Mouse (Mus musculus): Measurements from ENCODE around the gene Tdrkh.
A peak's percentile ranks its signal among the peaks of the same experiment; 100 is the strongest.

Tdrkh gene

DNA sequence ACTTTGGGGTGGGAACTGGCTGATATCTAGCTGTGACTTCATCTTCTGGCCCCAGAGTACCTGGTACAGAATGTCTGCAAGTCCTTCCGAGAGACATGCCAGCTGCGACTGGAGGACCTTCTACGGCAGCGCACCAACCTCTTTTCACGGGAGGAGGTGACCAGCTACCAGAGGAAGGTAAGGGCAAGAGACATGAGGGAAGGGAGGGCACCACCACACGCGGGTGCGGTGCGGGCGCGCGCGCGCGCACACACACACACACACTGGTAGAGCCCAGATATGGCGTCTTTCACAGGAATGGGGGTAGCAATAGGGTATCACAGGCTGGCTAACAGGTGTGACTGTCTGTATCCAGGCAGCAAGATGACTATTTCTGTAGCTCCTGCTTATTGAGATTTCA lies 23.7 kb upstream of the Tdrkh start:
- DNase-seq (ENCODE audit: low spot score): no peak

DNA sequence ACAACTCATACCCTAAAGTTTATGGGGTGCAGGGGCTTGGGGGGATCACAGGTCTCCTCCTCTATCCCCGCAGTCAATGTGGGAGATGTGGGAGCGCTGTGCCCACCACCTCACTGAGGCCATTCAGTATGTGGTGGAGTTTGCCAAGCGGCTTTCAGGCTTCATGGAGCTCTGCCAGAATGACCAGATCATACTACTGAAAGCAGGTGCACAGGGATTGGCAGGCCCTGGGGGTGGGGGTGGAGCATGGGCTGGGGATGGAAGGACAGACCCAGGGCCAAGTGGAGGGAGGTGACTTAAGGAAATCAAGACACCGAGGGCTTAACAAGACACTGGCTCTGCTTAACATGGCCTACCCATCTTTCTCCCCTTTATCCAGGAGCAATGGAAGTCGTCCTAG lies 22.1 kb upstream of the Tdrkh start:
- no peak for DNase-seq (ENCODE audit: low spot score)

DNA sequence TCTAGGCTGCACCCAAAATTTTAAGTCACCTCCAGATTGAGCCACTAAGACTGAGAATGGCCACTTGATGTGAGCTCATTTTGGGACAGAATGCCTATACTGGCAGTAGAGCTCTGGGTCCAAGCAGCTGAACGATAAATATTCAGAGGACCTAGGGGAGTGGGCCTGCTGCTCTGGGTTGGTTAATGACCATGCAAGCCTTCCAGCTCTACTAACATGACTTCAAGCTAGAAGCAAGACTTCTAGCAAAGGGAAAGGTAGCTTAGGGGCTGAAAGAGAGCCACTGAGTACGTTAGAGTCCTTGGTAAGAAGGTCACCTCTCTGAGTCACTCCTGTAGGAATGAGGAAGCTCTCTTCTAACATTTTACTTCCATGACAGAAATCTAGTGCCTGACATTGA lies 20.9 kb upstream of the Tdrkh start:
- DNase-seq (ENCODE audit: low spot score): no peak

DNA sequence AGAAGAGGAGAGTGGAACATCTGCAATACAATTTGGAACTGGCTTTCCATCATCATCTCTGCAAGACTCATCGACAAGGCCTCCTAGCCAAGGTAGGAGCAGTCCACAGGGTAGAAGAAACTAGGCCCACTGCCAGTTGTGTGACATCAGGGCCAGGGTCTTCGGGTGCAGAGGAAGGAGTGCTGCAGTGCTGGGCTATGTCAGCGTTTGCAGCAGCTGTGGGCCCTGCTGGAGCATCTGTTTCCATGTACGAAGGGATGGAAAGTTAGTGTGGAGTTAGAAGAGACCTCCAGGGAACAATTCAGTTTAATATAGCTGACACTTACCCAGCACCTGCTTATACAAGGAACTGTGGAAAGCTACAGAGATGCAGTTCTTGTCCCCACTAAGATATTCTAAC lies 20.0 kb upstream of the Tdrkh start:
- no peak for DNase-seq (ENCODE audit: low spot score)

DNA sequence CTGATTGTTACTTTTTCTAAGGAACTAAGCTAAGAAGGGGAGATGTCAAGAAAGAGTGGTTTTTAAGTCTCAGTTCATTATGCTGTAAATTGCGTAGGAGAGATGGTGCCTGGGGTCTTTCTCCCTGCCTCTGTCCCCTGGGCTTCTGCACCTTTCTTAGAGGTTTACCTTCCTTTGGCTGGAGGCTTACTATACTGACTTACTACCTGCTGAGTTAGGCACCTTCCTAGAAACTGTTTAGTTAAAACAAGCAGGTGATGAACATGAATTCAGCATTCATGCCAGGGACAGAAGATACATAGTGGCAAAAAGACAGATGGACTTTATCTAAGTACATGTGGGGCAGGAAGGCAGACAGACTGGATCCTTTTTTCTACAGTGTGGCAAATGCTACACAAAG lies 16.7 kb upstream of the Tdrkh start:
- no peak for DNase-seq (ENCODE audit: low spot score)

DNA sequence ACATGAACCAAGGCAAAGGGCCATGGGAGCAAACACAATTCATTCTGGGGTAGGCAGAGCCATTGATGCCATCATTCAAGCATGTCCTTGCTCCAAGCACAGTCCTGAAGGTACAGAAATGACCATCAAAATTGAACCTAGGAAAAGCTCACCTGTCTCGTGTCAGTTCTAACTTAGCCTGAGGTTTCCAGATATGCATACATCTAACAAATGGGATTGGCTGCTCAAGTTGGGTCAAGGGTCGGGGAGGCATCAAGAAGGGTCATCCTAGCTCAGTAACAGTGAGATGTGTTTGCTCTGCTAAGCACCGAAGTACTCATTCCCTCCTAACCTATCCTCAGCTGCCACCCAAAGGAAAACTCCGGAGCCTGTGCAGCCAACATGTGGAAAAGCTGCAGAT lies 16.2 kb upstream of the Tdrkh start:
- DNase-seq (ENCODE audit: low spot score): no peak

DNA sequence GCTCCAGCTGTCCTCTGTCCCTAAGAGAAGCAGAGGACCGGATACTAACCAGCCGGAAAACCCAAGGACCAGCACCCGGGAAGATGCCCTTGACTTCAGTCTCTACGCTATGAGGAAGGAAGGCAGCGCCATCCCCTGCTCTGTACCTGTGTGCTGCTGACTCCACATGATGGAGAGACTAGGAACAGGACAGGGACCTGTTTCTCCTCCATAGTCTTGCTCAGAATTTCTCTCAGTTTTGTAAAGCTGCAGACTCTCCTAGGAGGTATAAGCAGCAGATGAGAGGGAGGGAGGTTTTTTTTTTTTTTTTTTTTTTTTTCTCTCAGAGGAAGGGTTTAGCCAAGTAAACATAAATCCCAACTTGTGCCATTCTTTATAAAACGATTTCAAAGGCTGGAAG lies 14.9 kb upstream of the Tdrkh start, which contains the start of gene Lingo4:
Lingo4 (plus strand) TSS at position 301 of the 400 bp plus-strand sequence.
- DNase-seq (ENCODE audit: low spot score): no peak

DNA sequence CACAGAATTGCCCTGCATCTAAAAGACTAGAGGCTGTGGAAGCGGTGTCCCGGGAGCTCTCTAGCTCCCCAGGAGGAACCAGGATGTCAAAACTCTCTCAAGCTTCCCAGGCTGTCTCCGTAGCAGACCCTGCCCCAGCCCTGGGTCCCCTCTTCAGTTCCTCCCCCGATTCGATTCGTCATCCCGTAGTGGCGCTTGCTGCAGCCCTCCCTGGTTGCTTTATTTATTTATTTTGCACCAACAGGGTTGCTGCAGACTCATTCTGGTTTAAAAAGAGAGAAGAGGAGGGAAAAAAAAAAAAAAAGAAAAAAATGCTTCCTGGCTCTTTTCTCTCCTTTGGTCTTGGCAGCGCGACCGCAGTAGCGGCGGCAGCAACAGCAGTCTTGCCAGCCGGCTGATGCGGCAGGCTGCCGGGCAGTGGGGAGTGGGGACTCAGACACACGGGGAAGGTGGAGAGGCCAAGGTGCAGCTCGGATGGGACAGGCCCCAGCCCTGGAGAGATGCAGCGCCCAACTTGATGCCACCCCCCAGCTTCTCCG lies 14.1 kb upstream of the Tdrkh start:
- DNase-seq (ENCODE audit: low spot score): no peak

DNA sequence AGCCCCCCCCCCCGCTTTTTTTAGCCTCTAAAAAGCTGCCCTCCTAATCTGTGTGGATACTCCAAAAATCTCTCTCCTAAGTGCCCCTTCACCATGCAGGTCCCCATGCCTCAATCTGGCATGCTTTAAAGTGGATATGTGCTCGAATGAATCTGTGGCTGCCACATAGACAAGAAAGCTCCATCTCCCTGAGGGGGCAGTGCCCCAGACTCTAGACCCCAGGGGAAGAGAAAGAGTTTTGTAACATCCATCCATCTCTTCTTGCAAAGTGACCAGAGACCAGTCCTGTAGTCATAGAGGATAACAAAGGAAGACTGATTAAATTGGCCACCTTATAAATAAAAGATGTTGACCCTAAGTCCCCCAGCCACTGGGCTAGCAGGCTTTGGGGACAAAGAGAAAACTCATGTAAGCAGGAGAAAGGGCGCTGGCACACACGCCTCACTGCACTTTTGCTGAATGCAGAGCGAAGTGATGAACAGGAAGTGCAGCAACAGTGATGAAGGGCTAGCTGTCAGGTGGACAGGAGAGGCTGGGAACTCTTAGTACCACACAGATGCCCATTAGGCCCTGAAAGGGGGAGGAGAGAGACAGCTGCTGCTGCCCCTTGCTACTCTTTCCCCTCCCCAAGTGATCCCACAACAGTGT lies 13.3 kb upstream of the Tdrkh start:
- no peak for DNase-seq (ENCODE audit: low spot score)

DNA sequence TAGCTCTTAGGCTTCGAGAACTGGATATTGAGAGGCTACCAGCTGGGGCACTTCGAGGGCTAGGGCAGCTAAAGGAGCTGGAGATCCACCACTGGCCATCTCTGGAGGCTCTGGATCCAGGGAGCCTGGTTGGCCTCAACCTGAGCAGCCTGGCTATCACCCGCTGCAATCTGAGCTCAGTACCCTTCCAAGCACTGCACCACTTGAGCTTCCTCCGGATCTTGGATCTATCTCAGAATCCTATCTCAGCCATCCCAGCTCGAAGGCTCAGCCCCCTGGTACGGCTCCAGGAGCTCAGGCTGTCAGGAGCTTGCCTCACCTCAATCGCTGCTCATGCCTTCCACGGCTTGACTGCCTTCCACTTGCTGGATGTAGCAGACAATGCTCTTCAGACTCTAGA lies 10.6 kb upstream of the Tdrkh start:
- DNase-seq (ENCODE audit: low spot score): no peak

DNA sequence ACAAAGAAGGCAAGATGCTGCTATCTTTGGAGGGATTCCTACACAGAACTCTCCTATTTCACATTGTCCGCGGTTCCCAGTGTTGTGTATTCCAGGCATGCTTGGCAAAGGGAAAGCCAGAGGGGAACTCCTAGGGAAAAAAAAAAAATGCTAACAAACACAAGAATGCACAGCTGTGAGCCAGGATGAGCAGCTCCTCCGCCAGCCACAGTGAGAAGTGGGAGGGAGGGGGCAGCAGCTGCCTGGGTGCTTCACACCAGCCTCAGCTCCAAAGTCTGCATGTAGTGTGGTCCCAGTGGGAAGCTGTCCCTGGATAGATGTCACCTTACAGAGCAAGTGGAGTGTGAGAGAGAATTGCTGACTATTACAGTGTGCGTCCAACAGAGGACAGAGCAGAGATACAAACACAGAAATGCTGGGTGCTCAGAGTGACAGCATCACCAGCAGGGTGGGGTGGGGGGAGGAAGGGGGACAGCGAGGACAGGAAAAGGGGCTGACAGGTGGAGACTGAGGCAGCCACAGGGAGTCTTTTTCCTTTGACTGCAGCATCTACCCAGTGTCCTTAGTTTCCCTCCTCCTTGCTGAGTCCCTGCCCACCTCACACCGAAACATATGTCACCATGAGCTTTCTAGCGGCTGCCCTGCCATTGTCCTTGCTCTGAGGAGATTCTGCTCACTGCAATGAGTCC lies 8.6 kb upstream of the Tdrkh start:
- DNase-seq (ENCODE audit: low spot score): no peak

DNA sequence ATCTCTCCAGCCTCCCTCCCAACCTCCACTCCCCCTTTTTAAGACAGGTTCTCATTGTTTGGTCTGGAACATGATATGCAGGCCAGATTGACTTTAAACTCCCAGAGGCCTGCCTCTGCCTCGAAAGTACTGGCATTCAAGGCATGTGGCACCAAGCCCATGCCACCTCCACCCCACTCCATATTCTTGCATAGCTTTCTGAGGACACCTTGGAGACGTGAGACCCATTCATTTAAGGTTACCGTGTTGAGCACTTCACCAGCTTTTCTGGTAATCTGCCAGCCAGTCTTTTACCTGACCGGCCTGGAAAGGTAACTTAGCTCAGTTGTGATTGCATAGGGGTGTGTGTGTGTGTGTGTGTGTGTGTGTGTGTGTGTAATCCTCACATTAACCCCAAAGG lies 7.5 kb upstream of the Tdrkh start:
- no peak for DNase-seq (ENCODE audit: low spot score)

DNA sequence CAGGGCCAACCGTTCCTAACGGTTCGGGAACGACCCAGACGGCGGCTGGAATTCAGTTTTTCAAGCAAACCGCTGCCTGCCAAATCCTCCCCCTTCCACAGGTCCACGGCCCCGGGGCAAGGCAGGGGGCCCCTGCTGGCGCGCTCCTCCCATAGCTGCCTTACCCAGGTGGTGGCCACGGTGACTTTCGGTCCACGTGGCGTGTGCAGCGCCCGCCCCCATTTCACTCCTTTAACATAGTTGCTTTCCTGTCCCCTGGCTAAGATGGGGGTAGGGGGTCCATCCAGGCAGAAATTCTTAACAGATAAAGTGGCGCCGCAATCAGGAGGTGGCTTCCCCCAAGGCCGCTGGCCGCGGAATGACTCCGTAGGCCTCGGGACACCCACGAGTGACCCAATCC lies 543 bp upstream of the Tdrkh start:
- no peak for DNase-seq (ENCODE audit: low spot score)

DNA sequence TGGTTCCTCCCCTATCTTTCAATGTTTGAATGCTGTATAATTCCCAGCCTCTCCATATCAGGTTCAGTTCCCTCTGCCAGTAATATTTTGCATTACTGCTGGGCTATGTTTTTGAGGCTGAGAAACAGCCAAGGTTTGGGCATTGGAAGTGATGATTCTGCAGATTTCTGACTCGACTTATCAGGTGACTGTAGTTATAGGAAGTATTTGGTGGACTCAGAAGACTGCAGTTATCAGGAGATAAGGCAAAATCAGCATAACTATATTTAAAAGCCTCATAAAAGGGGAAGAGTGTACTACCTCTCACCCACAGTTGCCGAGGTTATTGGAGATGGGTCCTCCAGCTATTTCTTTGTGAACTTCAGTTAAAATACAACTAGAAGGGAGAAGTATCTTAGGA lies 17.9 kb downstream of the Tdrkh start:
- no peak for DNase-seq (ENCODE audit: low spot score)

DNA sequence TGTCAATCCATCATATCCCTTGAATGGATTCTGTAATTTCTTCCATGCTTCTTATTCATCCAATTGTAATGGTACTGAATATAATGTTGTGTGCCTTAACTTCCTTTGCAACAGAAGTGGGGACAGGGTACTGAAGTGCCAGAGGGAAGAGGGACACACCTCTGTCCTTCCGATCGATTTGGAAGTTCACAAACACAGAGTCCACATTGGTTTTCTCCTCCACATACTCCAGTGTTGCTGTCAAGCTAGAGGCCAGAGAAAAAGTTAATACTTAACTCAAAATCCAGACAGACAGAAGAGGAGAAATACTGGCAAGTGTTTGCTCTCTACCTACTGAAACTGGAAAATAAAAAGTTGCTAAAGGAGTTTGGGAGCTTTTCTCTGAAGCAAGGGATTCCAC lies 21.2 kb downstream of the Tdrkh start:
- DNase-seq (ENCODE audit: low spot score): no peak

DNA sequence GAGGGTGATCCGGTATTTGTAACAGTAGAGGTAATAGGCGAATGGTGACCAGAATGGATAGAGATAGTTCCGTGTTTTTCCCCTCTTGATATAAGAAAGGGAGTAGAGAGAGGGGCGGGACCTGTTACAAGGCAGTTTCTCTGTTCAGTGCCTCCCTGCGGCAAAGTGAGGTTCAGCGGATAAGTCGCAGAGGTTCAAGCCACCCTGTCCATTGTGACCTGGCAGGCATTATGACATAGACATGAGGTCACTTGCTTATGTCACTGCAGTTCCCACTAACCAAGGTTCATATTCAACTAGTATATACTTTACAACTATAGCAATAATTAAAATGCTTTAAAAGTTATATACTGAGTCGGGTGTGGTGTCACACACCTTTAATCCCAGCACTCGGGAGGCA lies 23.3 kb downstream of the Tdrkh start:
- DNase-seq (ENCODE audit: low spot score): no peak

DNA sequence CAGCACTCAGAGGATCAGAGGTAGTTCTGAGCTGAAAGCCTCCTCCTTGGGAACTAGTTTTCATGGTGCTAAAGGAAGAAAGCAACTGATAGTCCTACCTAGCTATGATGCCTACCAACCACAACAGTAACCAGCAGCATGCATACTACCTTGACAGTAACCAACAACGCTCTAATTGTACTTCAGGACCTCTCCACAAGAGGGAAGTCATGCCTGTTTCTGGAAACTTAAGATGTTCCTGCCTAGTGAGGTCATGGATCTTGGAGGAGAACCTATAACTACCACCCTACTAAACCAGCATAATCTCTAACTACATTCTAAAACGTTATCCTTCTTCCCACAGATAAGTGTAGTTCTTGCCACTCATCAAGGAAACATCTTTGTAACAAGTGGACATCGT lies 28.1 kb downstream of the Tdrkh start:
- no peak for DNase-seq (ENCODE audit: low spot score)

DNA sequence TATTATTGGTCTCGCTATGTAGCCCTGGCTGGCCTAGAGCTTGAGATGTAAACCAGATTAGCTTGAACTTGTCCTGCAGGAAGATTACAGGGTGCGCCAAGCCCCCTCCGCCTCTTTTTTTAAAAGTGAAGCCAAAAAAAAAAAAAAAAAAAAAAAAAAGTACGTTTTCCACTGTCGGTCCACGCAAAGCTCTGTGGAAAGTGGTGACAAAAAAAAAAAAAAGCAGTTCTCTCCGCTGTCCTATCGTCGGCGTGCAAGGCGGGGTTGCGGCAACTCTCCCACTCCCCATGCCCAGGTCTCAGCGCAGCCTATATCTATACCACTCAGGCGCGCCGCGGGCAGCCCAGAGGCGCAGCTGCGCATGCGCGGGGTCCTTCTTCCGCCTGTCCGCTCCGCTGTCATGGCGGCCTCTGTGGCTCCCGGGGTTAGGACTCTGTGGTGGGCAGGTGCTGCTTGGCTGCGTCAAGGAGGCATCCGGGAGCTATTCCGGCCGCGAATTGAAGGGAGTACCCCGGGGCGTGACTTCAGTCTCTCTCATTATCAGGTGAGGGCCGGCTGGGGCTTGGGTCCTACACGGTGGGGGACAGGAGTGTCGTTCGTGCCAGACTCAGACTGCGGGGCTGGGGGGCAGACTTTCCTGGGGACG lies 30.0 kb downstream of the Tdrkh start, which contains the start of gene Mrpl9:
Mrpl9 (plus strand) TSS at position 368 of the 646 bp plus-strand sequence.
- peak; percentile 95 for DNase-seq (ENCODE audit: low spot score)

DNA sequence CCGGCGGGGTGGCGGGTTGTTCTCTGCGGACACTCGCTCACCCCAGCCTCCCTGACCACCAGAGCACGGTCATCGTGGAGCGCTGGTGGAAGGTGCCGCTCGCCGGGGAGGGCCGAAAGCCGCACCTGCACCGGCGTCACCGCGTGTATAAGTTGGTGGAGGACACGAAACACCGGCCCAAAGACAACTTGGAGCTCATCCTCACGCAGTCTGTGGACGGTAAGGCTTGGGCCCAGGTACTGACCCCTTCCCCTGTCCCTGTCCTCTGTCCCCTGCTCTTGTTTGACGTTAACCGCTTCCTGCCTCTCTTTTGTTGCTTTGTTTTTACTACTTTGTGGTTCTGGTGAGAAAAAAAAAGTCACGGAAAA lies 30.5 kb downstream of the Tdrkh start, which contains the start of gene Oaz3:
Oaz3 (minus strand) TSS at position 319 of the 368 bp plus-strand sequence.
- DNase-seq (ENCODE audit: low spot score): no peak

DNA sequence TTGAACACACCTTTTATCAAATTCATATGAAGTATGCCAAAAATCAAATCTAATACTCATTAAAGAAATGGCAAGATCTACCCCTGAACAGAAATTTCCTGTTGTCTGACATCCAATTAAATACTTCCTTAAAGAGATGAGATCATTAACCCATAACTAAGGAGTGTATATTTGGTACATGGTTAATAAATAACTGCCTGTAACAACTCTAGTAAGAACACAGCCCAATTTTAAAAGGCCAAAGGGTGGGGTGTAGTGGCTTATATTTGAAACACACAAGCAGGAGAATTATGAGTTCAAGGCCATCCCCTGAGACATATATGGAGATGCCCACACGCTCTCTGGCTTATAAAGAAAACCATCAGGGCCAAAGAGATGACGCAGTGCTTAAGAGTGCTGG lies 36.3 kb downstream of the Tdrkh start:
- DNase-seq (ENCODE audit: low spot score): no peak

DNA sequence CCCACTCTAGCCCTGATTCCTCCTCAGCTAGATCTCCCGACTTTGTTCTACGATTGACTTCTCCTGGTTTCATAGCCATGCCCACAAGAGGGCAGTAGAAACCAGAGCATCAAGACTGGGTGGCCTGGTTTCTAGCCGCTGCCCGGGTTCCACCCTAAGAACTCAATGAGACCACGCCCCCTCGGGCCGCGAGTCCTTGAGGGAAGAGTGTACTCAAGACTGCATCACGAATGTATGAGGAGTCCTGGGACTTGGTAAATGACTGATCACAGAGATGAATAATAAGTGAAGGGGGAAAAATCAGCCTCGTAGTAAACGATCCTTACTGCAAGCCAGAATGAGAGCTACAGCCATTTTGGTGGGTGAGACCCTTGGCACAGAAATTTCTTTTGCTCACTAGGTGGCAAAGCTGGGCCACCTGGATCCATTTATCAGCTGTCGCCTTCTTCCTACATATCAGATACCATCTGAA lies 43.5 kb downstream of the Tdrkh start:
- DNase-seq (ENCODE audit: low spot score): peak; percentile 86

DNA sequence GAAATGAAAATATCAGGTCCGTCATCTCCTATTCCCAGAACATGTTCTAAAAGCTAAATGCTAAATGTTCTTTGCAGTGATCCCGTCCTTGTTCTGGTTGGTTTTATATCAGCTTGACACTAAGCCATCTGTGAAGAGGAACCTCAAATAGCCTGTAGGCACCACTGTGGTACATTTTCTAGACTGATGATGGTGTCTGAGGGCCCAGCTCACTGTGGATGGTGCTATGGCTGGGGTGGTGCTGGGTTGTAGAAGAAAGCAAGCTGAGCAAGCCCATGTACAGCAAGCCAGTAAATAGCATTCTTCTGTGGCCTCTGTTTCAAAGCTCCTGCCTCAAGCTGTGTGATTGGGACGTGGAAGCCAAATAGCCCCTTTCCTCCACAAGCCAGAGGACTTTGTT lies 44.0 kb downstream of the Tdrkh start:
- no peak for DNase-seq (ENCODE audit: low spot score)

DNA sequence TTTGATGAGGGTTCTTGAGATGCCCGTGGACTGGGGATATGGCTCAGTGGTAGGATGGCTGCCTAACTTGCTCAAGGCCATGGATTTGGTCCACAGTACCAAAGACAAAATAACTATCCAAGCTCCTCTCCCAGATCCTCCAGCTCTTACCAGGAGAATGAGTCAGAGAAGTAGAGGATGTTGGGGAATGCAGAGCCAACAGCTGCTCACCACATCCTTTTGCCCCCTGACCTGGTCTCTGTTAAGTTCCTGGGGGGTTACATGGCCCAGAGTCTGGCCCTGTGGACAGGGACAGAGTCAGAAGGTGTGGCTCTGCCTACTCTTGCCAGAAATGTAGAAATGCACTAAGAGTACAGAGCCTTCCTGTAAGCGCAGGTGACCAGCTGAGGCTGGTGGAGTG lies 46.8 kb downstream of the Tdrkh start:
- no peak for DNase-seq (ENCODE audit: low spot score)
